Mouse (Mus musculus) heart, embryonic 12.5 days (tissue): ENCODE measurements at regions not wholly inside any gene's neighbourhood (a gene's known extent, or its start where the extent isn't known, plus 50 kb on each side); places are given as distances from the start of the nearest gene placed in this dataset.

Experiments
- ATAC-seq: fragments of 200-750 bp; cut with Nextera tagmentation; 2 replicates; pipeline ENCODE4 v1.8.0; 2017; ENCODE audit warnings: moderate TSS enrichment, moderate library complexity; ENCODE audit not compliant: insufficient number of reproducible peaks, low FRiP score
- H3K27ac ChIP-seq: fragments of 300-500 bp; sonication (generic); 2 replicates; pipeline ENCODE4 v1.5.1; 2016; ENCODE audit warnings: mild to moderate bottlenecking, moderate library complexity; ENCODE audit not compliant: poor library complexity, severe bottlenecking
- H3K27me3 ChIP-seq: fragments of 300-500 bp; sonication (generic); replicated peaks from 2 replicates; pipeline ENCODE4 v1.6.1; 2016; ENCODE audit warnings: mild to moderate bottlenecking, moderate library complexity
- H3K36me3 ChIP-seq: fragments of 300-500 bp; sonication (generic); 2 replicates; pipeline ENCODE4 v1.6.1; 2016; ENCODE audit warnings: mild to moderate bottlenecking, moderate library complexity
- H3K4me1 ChIP-seq: fragments of 300-500 bp; sonication (generic); replicated peaks from 2 replicates; pipeline ENCODE4 v1.6.1; 2016; ENCODE audit warnings: mild to moderate bottlenecking
- H3K4me2 ChIP-seq: fragments of 300-500 bp; sonication (generic); 2 replicates; pipeline ENCODE4 v1.6.1; 2016; ENCODE audit warnings: mild to moderate bottlenecking, moderate library complexity
- H3K4me3 ChIP-seq: fragments of 300-500 bp; sonication (generic); 2 replicates; pipeline ENCODE4 v1.5.1; 2016; ENCODE audit warnings: mild to moderate bottlenecking
- H3K9ac ChIP-seq: fragments of 300-500 bp; sonication (generic); 2 replicates; pipeline ENCODE4 v1.6.1; 2016; ENCODE audit warnings: mild to moderate bottlenecking, moderate library complexity
- H3K9me3 ChIP-seq: fragments of 300-500 bp; sonication (generic); replicated peaks from 2 replicates; pipeline ENCODE4 v1.6.1; 2016; ENCODE audit warnings: mild to moderate bottlenecking, moderate library complexity
- WGBS: fragments of 180-500 bp; shearing (Covaris S2); methylation state at CpG from one replicate; pipeline ENCODE4 v1.1.7; 2016; 5-methylcytosine and 5-hydroxymethylcytosine counted together

DNA sequence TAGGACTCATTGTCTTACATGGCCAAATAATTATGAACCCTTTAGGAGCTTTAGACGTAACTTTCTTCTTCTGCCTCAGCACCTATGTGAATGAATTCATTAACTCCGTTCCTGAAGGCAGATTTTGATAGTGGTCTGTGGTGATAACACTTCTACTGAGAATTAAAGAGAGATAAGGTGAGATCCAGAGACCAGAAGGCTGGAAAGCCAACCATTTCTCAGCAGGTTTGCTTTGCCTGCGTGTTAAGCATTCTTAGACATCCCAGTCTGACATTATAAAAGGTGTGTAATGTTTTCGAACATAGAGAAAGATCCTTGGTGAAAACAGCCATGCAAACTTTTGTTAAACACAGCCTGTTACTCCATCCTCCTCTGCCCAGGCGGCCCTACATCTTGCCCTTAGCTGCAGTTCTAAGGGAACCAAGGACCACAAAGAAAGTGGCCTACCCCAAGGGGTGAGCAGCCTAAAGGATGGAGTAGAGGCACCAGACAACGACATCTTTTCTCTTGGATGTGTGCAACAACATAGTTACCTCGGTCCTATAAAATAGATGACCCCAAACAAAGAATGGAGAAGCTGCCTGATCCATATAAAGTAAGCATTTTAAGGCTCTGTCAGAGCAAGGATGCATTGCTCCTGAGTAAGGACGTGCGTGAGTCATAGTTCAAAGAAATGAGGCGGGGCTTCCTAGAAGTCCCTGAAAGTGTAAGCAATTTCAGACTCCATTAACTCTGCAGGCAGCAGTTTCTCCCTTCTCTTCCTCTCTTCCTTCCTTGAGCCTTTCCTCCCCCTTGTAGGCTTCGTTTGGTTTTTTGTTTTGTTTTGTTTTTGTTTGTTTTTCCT lies 55.1 kb upstream of the Xpr1 start:
- Histone ChIP-seq H3K4me3 (no peak overlapping the region), H3K4me2 (no peak overlapping the region), H3K4me1 (peaks cover 12% of the 10 kb centered on the region), H3K9me3 (no peaks in the 10 kb centered on the region), H3K27ac (no peak overlapping the region), H3K9ac (no peak overlapping the region), H3K27me3 (no peaks in the 10 kb centered on the region), H3K36me3 (no peaks in the 10 kb centered on the region)
- WGBS = 59% methylated on average over 11 of the region's 11 CpGs
- peak; percentile 33; the same call in 1 of the 2 replicates for ATAC-seq

- Histone ChIP-seq H3K4me2 (no peak overlapping the region), H3K27me3 (no peaks in the 10 kb centered on the region), H3K9ac (no peak overlapping the region), H3K36me3 (no peaks in the 10 kb centered on the region), H3K9me3 (no peaks in the 10 kb centered on the region), H3K4me1 (peaks cover 12% of the 10 kb centered on the region), H3K4me3 (no peak overlapping the region), H3K27ac (no peak overlapping the region)
- WGBS = 23% methylated on average over 5 of the region's 5 CpGs
- no peak for ATAC-seq
Measured at GRCm38 (mm10) chr1:155472956-155473646, 55.9 kb upstream of the Xpr1 start.

- Histone ChIP-seq H3K27ac (no peak overlapping the region), H3K27me3 (no peaks in the 10 kb centered on the region), H3K9me3 (no peaks in the 10 kb centered on the region), H3K4me2 (no peak overlapping the region), H3K9ac (no peak overlapping the region), H3K4me1 (peaks cover 12% of the 10 kb centered on the region), H3K36me3 (no peaks in the 10 kb centered on the region), H3K4me3 (no peak overlapping the region)
- 63% methylated on average over 2 of the region's 2 CpGs for WGBS
- no peak for ATAC-seq
Measured at GRCm38 (mm10) chr1:155474973-155475372, 57.8 kb upstream of the Xpr1 start.

DNA sequence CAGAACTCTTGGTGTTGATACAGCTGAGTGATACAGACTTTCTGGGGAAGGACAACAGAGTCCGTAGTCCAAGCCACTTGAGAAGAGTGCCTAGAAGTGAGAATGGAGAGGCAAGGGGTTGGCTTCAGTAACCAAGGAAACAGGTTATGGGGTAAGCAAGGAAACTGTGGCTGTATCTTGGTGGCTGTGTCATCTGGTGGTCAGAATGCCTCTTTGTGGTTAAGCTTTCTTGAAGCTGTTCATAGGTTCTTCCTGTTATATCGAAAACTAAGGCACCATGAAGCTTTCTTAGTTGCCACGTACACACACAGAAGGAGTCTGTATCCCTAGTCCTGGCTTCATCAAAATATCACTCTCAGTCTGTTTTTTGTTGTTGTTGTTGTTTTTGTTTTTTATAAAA lies 59.0 kb upstream of the Xpr1 start:
- no peak overlapping the region for H3K4me3 ChIP-seq
- H3K9me3 ChIP-seq = no peaks in the 10 kb centered on the region
- no peaks in the 10 kb centered on the region for H3K27me3 ChIP-seq
- H3K4me1 ChIP-seq = peaks cover 12% of the 10 kb centered on the region
- H3K4me2 ChIP-seq = no peak overlapping the region
- H3K27ac ChIP-seq = no peak overlapping the region
- H3K36me3 ChIP-seq = no peaks in the 10 kb centered on the region
- no peak overlapping the region for H3K9ac ChIP-seq
- 85% methylated on average over 3 of the region's 3 CpGs for WGBS
- ATAC-seq = no peak

DNA sequence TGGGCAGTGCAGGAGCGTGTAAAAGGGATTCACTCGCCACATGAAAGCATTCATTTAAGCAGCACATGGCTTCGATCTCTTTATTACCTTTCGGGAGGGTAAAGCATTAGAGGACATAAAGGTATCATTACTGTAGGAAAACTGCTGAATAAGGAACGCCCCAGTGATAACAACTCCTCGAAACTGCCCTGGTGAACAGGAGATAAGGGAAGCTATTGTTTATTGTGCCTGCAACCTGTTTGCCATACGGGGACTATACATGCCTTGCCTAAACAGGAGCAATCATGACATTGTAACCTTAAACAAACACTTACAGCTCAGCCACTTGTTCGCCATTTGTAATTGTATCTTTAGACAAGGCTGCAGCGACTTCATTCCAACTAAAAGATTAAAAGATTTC lies 64.9 kb upstream of the Xpr1 start:
- no peaks in the 10 kb centered on the region for H3K27me3 ChIP-seq
- H3K4me1 ChIP-seq = peaks cover 9% of the 10 kb centered on the region; the same call in 1 of the 2 replicates
- no peaks in the 10 kb centered on the region for H3K36me3 ChIP-seq
- no peak overlapping the region for H3K9ac ChIP-seq
- no peaks in the 10 kb centered on the region for H3K9me3 ChIP-seq
- ATAC-seq = no peak
- no peak overlapping the region for H3K4me2 ChIP-seq
- 45% methylated on average over 9 of the region's 9 CpGs for WGBS
- H3K27ac ChIP-seq = no peak overlapping the region
- H3K4me3 ChIP-seq = no peak overlapping the region

GRCm38 (mm10) chr1:155482760-155483159 lies 65.5 kb upstream of the Xpr1 start:
- no peak for ATAC-seq
- no peak overlapping the region for H3K4me2 ChIP-seq
- WGBS = 87% methylated on average over 5 of the region's 5 CpGs

DNA sequence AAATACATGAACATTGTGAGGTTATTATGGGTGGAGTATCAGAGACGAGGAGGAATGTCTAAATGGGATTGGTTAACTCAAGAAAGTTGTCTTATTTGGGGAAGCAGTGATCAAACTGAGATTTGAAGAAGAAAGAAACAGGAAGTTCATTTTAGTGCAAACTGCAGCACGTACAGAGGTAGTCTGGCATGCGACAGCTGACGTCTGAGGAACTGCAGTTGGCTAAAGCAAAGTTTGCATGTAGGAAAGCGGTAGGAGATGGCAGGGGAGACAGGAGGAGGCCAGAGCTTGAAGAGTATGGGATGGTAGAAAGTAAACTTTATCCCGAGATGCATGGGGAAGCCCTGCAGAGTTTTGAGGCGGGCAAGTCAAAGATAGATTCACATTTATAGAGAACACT lies 66.5 kb upstream of the Xpr1 start:
- Histone ChIP-seq H3K9ac (no peak overlapping the region), H3K36me3 (no peaks in the 10 kb centered on the region), H3K27ac (no peak overlapping the region), H3K4me2 (no peak overlapping the region), H3K4me3 (no peak overlapping the region), H3K27me3 (no peaks in the 10 kb centered on the region), H3K9me3 (no peaks in the 10 kb centered on the region), H3K4me1 (peaks cover 9% of the 10 kb centered on the region; the same call in 1 of the 2 replicates)
- WGBS = 61% methylated on average over 7 of the region's 7 CpGs
- no peak for ATAC-seq

More at GRCm38 (mm10) chr1:155482760-155483159, 65.5 kb upstream of the Xpr1 start:
- Histone ChIP-seq H3K36me3 (no peaks in the 10 kb centered on the region), H3K4me3 (no peak overlapping the region), H3K27me3 (no peaks in the 10 kb centered on the region), H3K9ac (no peak overlapping the region), H3K9me3 (no peaks in the 10 kb centered on the region), H3K27ac (no peak overlapping the region), H3K4me1 (peaks cover 9% of the 10 kb centered on the region; the same call in 1 of the 2 replicates)

DNA sequence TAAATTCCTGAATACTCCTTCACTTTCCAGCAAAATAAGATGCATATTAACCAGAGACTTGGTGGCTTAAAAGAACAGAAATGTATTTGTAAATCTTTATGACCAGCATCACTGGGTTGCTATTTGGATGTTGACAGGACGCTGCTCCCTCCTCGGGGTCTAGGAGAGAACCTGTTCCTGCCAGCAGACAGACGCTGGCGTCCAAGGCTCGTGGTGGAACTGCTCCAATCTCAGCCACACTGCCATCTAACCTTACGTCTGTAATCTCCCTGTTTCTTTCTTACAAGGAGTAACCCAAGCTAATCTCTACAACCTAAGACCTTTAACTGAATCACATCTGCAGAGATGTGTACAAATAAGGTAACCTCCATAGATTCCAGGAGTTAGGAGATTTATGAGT lies 70.1 kb upstream of the Acbd6 start:
- Histone ChIP-seq H3K27me3 (no peaks in the 10 kb centered on the region), H3K27ac (no peak overlapping the region), H3K4me1 (peaks cover 5% of the 10 kb centered on the region), H3K9me3 (no peaks in the 10 kb centered on the region), H3K36me3 (no peaks in the 10 kb centered on the region), H3K4me2 (no peak overlapping the region), H3K9ac (no peak overlapping the region), H3K4me3 (no peak overlapping the region)
- ATAC-seq = no peak
- 79% methylated on average over 6 of the region's 6 CpGs for WGBS

DNA sequence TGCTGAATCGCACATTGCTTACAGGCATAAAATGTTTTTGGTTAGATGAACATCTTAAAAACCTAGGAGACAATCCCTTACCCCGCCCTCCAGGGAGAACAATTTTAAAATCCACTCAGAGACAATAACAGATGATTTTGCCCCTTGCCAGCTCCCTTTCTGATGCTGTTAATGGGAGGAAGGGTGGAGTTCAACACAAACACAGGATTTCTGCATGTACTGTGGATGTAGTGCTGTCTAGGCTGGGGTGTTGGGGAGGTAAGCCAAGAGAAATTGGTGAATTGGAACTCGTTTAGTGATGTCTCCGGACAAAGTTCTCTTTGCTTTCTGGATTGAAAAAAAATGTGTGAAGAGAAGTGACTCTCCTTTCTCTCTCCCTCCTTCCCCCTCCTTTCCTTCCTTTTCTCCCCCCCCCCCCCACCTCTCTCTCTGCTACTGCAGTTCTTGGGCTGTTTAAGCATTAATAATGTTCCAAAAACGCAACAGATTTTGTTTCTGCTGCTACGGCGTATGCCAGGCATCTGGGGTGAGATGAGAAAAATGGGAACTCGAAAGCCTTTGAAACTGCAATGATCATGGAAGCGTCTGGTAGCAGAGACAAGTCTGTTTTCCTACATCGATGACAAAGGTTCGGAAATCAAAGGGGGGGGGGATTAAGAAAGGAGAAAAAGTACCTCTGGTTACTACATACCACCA lies 68.8 kb upstream of the Acbd6 start:
- no peaks in the 10 kb centered on the region for H3K27me3 ChIP-seq
- WGBS = 76% methylated on average over 11 of the region's 11 CpGs
- H3K9ac ChIP-seq = no peak overlapping the region
- no peak overlapping the region for H3K4me2 ChIP-seq
- H3K36me3 ChIP-seq = no peaks in the 10 kb centered on the region
- H3K4me3 ChIP-seq = no peak overlapping the region
- peaks cover 5% of the 10 kb centered on the region for H3K4me1 ChIP-seq
- ATAC-seq = no peak
- no peak overlapping the region for H3K27ac ChIP-seq
- no peaks in the 10 kb centered on the region for H3K9me3 ChIP-seq

DNA sequence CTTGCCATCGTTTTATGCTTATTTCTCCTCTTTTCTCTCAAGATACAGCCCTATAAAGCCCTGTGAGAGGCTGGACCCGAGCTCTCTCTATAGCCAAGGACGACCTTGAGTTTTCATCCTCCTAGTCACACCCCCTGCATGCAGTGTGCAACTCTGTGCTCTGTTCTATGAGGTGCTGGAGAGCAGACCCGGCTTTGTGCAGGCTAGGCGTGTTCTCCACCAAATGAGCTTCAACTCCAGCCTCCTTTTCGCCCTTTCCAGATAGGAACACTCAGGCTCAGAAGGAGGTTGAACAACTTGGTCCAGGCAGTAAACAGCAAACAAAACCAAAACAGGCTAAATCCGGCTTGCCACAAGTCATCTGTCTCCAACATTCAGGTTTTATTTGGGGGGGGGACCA lies 67.8 kb upstream of the Acbd6 start:
- no peak for ATAC-seq
- 67% methylated on average over 7 of the region's 7 CpGs for WGBS
- H3K27ac ChIP-seq = no peak overlapping the region

More for the DNA sequence above, 67.8 kb upstream of the Acbd6 start:
- Histone ChIP-seq H3K9me3 (no peaks in the 10 kb centered on the region), H3K4me3 (no peak overlapping the region), H3K36me3 (no peaks in the 10 kb centered on the region), H3K4me2 (no peak overlapping the region), H3K9ac (no peak overlapping the region), H3K4me1 (peaks cover 5% of the 10 kb centered on the region), H3K27me3 (no peaks in the 10 kb centered on the region)
